Mouse (Mus musculus) brown adipose tissue, adult 24 weeks (tissue): ENCODE measurements around the gene Pbx2. TPM values are rescaled to one million over a fixed set of nuclear protein-coding genes. Genes with fewer than 3 reads are reported as not detected.

Experiments
- H3K27ac ChIP-seq: fragments of 200-500 bp; replicated peaks from 2 replicates; pipeline ENCODE4 v1.5.1; 2012; ENCODE audit warnings: low read depth, mild to moderate bottlenecking, low read length
- H3K4me1 ChIP-seq: fragments of 200-500 bp; 2 replicates; pipeline ENCODE4 v1.6.1; 2012; ENCODE audit warnings: low read length, mixed read lengths; ENCODE audit not compliant: control insufficient read depth, insufficient read depth, insufficient read length
- H3K4me3 ChIP-seq: fragments of 200-500 bp; 2 replicates; pipeline ENCODE4 v1.5.1; 2012; ENCODE audit warnings: low read depth, mild to moderate bottlenecking, low read length, moderate library complexity; ENCODE audit not compliant: insufficient read depth
- polyA plus RNA-seq: library from polyadenylated mRNA; stranded (reverse); fragments of >200 nt; gene quantifications from 2 replicates; pipeline ENCODE4 v1.2.4, GENCODE M21; 2012; ENCODE audit not compliant: missing spikeins, insufficient read depth, insufficient read length

The Pbx2 gene
- polyA plus RNA-seq, 1 experiment, result 35.5 TPM

DNA sequence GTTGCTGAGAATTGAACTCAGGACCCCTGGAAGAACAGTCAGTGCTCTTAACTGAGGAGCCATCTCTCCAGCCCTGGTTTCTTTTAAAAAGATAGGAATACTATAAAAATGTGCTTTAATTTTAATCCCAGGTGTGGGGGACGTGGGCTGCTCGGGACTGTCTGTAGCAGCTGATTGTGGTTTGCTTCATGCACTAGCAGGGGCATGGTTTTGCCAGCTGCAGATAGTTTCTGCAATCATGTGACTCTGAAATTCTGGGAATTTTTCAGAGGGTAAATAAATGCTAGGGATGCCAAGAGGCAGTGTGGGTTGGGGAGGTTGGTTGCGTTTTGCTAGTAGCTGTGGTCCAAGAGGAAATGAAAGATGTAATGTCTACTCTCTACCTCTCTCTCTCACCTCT is 50.9 kb downstream of the Pbx2 start:
- H3K4me1 ChIP-seq, result peaks cover 29% of the 10 kb centered on the region
- no peak overlapping the region for H3K27ac ChIP-seq
- no peak overlapping the region for H3K4me3 ChIP-seq

DNA sequence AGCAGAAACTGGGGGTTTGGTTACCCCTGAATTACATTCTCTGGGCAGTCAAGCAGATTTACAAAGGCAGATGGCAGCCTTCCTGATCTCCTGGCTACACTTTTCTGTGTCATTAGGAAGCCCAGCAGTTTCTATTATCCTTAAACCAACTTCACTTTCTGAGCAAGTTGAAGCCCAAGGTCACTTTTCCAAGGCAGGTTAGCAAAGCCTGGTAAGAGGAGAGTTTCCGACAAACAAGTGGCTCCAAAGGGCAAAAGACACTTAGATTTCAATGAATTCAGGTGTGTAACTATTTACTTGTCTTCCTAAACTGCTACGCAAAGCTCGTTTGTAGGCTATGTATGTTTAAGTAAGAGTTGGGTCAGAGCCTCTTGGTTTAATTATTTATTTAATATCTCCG is 52.3 kb downstream of the Pbx2 start:
- Histone ChIP-seq H3K4me1 (peaks cover 29% of the 10 kb centered on the region), H3K27ac (no peak overlapping the region), H3K4me3 (no peak overlapping the region)

DNA sequence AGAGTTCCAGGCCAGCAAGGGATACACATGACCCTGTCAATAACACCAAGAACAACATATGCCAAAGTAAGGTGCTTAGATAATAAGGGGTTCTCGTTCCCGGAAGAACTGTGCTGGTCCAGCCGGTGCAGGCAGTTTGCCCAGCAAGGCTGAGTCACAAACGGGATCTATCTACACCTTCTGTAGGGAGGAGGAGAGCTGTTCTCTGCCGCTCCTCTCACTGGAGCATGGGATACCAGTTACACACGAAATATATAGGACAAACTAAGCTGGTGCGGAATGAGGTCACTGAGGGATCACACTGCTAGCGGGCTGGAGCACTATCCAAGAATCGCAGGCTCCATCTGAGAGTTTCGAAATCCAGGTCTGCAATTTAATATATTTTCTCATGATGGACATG is 52.9 kb downstream of the Pbx2 start:
- Histone ChIP-seq H3K4me3 (no peak overlapping the region), H3K27ac (no peak overlapping the region), H3K4me1 (peaks cover 29% of the 10 kb centered on the region)

DNA sequence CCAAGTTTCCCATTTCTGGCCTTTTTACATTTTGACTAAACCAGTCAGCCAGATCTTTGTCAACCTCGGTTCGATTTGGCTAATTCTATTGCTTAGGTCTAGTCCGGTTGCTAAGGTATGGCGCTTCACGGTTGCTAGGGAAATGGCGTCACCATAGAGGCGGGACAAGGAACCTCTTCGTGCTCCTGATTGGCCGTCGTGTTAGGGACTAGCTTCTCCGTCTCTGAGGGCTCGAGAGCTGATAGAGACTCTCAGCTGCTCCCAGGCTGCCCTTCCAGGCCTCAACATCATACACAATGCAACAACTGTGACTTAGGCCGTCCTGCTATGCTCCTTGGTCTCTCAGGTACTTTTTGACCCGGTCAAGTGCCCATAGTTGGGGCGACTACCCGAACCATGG is 53.5 kb downstream of the Pbx2 start, which contains the start of gene Fkbpl:
Gene Fkbpl, plus strand, starts transcription at position 157 of the 400 bp plus-strand sequence.
- Histone ChIP-seq H3K27ac (peak within 1 kb of the TSS; percentile 80), H3K4me1 (peaks cover 29% of the 10 kb centered on the region), H3K4me3 (peak within 1 kb of the TSS; percentile 73)

DNA sequence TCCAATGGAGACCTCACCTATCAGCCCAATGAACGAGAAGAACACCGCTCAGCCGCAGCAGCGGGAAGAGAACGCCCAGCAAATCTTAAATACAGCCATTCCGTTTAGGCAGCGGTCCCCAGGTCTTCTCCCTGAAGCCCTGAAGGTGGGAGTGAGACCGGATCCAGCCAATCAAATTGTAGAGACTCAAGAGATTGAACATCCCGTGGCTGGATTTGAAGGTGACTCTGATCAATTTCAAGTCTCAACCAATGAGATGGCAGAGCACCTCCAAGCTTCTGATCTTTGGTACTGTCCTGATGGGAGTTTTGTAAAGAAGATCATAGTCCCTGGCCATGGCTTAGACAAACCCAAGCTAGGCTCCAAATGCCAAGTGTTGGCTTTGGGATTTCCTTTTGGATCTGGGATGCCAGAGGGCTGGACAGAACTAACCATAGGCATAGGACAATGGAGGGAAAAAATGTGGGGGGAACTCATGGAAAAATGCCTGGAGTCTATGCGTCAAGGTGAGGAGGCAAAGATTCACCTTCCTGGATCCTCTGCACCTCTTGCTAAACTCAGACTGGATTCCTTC is 54.3 kb downstream of the Pbx2 start:
- Histone ChIP-seq H3K4me1 (peaks cover 23% of the 10 kb centered on the region), H3K4me3 (peak overlapping the region; percentile 73), H3K27ac (peak overlapping the region; percentile 80)

DNA sequence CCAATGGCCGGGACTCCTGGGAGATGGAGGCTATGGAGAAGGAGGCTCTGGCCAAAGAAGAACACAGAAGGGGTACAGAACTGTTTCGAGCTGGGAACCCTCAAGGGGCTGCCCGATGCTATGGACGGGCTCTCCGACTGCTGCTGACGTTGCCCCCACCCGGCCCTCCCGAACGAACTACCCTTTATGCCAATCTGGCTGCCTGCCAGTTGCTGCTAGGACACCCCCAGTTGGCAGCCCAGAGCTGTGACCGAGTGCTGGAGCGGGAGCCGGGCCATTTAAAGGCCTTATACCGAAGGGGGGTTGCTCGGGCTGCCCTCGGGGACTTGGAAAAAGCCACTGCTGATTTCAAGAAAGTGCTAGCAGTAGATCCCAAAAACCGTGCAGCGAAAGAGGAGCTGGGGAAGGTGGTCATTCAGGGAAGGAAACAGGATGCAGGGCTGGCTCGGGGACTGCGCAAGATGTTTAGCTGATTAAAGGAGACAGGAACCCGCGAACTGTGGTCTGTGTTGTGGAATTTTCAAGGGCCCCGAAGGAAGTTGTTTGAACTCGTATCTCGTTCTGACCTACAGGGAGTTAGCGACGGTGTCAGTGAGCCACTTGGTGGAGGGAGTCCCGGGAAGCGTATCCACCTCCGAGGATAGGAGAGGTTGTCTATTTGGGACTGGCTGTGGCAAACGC is 54.9 kb downstream of the Pbx2 start:
- Histone ChIP-seq H3K27ac (peak overlapping the region; percentile 80), H3K4me1 (peaks cover 21% of the 10 kb centered on the region), H3K4me3 (peak overlapping the region; percentile 73)

Other genes starting within 250 kb of the Pbx2 start
- 0.67 TPM in 1 of 2 replicates, not detected in the other for gene Btnl2, start 236.4 kb upstream of the Pbx2 start, polyA plus RNA-seq
- not detected in 2 replicates for gene Btnl1, start 214.1 kb upstream of the Pbx2 start, polyA plus RNA-seq
- gene BC051142, start 192.4 kb upstream of the Pbx2 start, polyA plus RNA-seq, result not detected in 2 replicates
- not detected in 2 replicates for gene Btnl4, start 113.9 kb upstream of the Pbx2 start, polyA plus RNA-seq
- gene Btnl6, start 73.9 kb upstream of the Pbx2 start, polyA plus RNA-seq, result not detected in 2 replicates
- 3.8 and 8.8 TPM in 2 replicates for gene Notch4, start 27.0 kb upstream of the Pbx2 start, polyA plus RNA-seq
- 3.3 and 7.5 TPM in 2 replicates for gene Gpsm3, start 1.5 kb upstream of the Pbx2 start, polyA plus RNA-seq
- gene Ager, start 6.6 kb downstream of the Pbx2 start, polyA plus RNA-seq, result not detected in 2 replicates
- 104 and 110 TPM in 2 replicates for gene Rnf5, start 12.4 kb downstream of the Pbx2 start, polyA plus RNA-seq
- 89.0 and 120 TPM in 2 replicates for gene Agpat1, start 13.0 kb downstream of the Pbx2 start, polyA plus RNA-seq
- gene Egfl8, start 24.7 kb downstream of the Pbx2 start, polyA plus RNA-seq, result 1.4 TPM in 1 of 2 replicates, not detected in the other
- gene Ppt2, start 37.2 kb downstream of the Pbx2 start, polyA plus RNA-seq, result 30.2 and 32.3 TPM in 2 replicates
- gene Prrt1, start 38.3 kb downstream of the Pbx2 start, polyA plus RNA-seq, result not detected in 2 replicates
- 11.1 and 26.4 TPM in 2 replicates for gene Fkbpl, start 53.5 kb downstream of the Pbx2 start, polyA plus RNA-seq
- gene Atf6b, start 55.9 kb downstream of the Pbx2 start, polyA plus RNA-seq, result 16.2 and 17.1 TPM in 2 replicates
- 9.7 and 10.1 TPM in 2 replicates for gene Tnxb, start 79.3 kb downstream of the Pbx2 start, polyA plus RNA-seq
- gene C4b, start 152.6 kb downstream of the Pbx2 start, polyA plus RNA-seq, result 17.7 and 28.0 TPM in 2 replicates
- not detected in 2 replicates for gene Cyp21a1, start 213.3 kb downstream of the Pbx2 start, polyA plus RNA-seq
- gene Stk19, start 245.7 kb downstream of the Pbx2 start, polyA plus RNA-seq, result 18.5 and 20.3 TPM in 2 replicates
- 15.3 and 17.2 TPM in 2 replicates for gene Dxo, start 245.8 kb downstream of the Pbx2 start, polyA plus RNA-seq